Mouse (Mus musculus): ENCODE measurements around the gene Dao.

GRCm38 (mm10) chr5:114009049-114009448 is 5.5 kb downstream of the Dao start:
- no peak for TF ChIP-seq CTCF (IDR thresholded peaks at IDR 0.05; ENCODE audit: control insufficient read depth, insufficient read depth, insufficient replicate concordance, low read depth, low read length)
- no peak for TF ChIP-seq POLR2A (IDR thresholded peaks at IDR 0.05; ENCODE audit: control insufficient read depth, low read depth, low read length)

Data from testis, adult 2 months (tissue).